Mouse (Mus musculus) olfactory bulb, adult 2 months (tissue): ENCODE measurements around the gene She. TPM values are rescaled to one million over a fixed set of nuclear protein-coding genes. Genes with fewer than 3 reads are reported as not detected.
"Not testable (repeated sequence)": the region's sequence is repeated elsewhere in the genome, so short reads cannot be mapped to it uniquely, and the experiment has no call there.

Source experiments
- H3K27ac ChIP-seq: fragments of 200-500 bp; 2 replicates; pipeline ENCODE4 v1.5.1; 2012; ENCODE audit warnings: low read depth, low read length; ENCODE audit not compliant: insufficient read depth
- H3K4me1 ChIP-seq: fragments of 200-500 bp; 2 replicates; pipeline ENCODE4 v1.6.1; 2012; ENCODE audit warnings: low read length; ENCODE audit not compliant: control insufficient read depth, insufficient read depth
- H3K4me3 ChIP-seq: fragments of 200-500 bp; 2 replicates; pipeline ENCODE4 v1.5.1; 2012; ENCODE audit warnings: mild to moderate bottlenecking, low read depth, low read length, moderate library complexity; ENCODE audit not compliant: insufficient read depth
- CTCF ChIP-seq: fragments of 200-500 bp; IDR thresholded peaks from 2 replicates; pipeline ENCODE4 v1.5.1; 2012; ENCODE audit warnings: low read depth, mild to moderate bottlenecking, low read length, moderate library complexity; ENCODE audit not compliant: insufficient read depth
- POLR2A ChIP-seq: fragments of 200-500 bp; IDR thresholded peaks from 2 replicates; pipeline ENCODE4 v1.6.1; 2012; ENCODE audit warnings: mild to moderate bottlenecking, low read depth, low read length, moderate library complexity; ENCODE audit not compliant: insufficient read depth
- WGBS: fragments of 180-500 bp; shearing (Covaris S2); methylation state at CpG from one replicate; pipeline ENCODE4 v1.1.7; 2018; 5-methylcytosine and 5-hydroxymethylcytosine counted together
- polyA plus RNA-seq: library from polyadenylated mRNA; stranded (reverse); fragments of >200 nt; gene quantifications from 2 replicates; pipeline ENCODE4 v1.2.4, GENCODE M21; 2012; ENCODE audit warnings: low replicate concordance; ENCODE audit not compliant: missing spikeins, insufficient read depth, insufficient read length

She gene
- polyA plus RNA-seq, 1 experiment, result not detected

DNA sequence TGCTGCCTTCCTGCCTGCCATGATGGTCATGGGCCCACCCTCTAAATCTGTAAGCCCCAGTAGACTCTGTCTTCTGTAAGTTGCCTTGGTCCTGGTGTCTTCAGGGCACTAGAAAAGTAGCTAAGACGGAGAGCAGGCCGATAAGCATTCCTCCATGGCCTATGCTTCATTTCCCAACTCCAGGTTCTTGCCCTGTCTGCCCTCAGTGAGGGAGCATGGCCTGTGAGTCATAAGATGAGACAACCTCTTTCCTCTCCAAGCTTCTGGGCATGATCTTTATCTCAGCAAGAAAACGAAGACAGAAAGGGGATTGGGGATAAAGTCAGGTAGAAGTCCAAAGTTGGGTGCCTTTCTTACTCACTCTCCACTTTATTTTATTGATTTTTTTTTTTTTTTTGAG lies 32.7 kb upstream of the She start:
- WGBS, result 91% methylated on average over 3 of the region's 3 CpGs
- H3K4me1 ChIP-seq, result no peaks in the 10 kb centered on the region
- H3K27ac ChIP-seq, result no peak overlapping the region
- H3K4me3 ChIP-seq, result no peak overlapping the region
- TF ChIP-seq POLR2A, result no peak
- TF ChIP-seq CTCF, result no peak

DNA sequence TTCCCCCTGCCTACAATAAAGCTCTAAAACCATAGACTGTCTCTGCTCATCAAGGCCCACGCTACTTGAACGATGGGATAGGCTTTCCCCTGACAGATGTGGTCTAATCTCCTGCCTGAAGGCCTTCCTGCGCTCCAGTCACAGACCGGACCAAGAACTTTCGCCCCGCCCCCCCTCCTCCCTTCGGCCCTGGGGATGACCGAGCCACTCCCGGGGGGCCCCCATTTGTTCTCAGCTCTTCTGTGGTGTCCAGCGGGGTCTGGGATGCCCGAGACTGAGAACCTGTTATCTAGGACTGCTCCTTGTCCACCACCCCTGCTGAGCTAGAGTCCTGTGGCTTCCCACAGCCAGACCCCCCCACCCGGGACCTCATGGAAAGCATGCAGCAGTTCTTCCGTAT lies 31.7 kb upstream of the She start:
- Histone ChIP-seq H3K4me3 (no peak overlapping the region), H3K4me1 (no peaks in the 10 kb centered on the region), H3K27ac (no peak overlapping the region)
- 20% methylated on average over 13 of the region's 13 CpGs for WGBS
- no peak for TF ChIP-seq CTCF
- TF ChIP-seq POLR2A, result no peak

DNA sequence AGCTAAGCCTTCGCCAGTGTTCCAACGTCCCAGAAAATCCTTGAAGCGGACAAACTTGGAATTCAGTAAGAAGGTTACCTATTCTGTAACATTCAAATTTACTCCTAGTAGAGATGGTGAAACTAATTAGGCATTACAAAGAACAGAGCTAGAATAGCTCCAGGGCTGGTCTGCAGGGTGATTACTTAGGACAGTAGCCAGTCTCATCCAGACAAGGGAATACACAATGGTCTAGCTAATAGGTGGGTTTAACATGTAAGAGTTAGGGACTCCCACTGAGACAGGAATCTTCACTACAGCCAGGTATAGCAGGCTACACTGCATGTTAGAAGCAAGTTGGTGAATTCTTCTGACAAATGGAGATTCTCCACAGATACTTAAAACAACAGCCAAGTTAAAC lies 31.1 kb upstream of the She start:
- WGBS, result 61% methylated on average over 3 of the region's 3 CpGs
- not testable (repeated sequence) for H3K4me3 ChIP-seq, H3K27ac ChIP-seq, H3K4me1 ChIP-seq

DNA sequence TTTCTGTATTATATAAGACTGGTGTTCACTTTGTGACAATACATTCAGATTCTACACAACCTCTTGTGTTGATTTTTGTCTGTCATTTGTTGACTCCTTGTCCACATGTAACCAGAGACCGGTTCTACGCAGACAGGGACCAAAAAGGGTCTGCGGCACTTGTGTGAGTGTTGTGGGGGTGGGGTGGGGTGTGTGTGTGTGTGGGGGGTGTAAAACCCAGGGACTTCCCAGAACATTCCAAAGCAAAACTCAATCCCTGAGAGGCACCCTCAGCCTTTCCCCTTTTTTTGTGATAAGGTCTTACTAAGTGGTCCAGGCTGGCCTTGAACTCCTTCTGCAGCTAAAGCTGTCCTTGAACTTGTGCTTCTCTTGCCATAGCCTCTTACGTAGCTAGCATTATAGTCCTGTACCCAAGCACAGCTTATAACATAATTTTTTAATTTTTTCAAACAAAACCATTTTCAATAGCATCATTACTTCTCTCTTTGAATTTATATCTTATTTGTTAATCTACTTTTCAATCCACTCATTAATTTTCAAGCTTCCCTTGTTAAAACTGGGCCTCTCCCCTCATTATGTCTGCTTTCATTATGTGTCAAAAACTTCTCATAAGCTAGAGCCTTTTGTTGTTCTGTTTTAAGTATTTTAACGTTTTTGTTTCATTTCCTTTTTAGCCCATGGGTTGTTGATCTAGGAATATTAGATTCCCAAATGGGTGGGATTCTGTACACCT lies 30.2 kb upstream of the She start:
- Histone ChIP-seq H3K4me1 (no peaks in the 10 kb centered on the region), H3K4me3 (no peak overlapping the region), H3K27ac (no peak overlapping the region)
- WGBS, result 79% methylated on average over 5 of the region's 5 CpGs
- TF ChIP-seq POLR2A, result no peak

DNA sequence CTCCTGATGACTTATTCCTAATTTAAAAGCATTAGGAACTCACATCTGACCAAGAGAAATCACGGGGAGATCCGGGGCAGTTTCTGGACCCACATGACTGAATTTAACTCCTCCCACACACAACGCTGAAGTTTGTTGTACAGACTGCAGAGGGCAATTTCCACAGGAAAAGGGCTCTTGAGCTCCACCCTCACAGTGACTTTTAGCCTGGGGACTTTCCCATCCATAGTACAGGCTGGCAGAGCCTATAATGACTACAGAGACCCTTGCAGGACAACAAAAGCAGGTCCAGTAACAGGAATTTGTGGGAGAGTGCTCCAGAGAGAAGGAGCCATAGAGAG lies 29.7 kb upstream of the She start:
- no peaks in the 10 kb centered on the region for H3K4me1 ChIP-seq
- H3K4me3 ChIP-seq, result no peak overlapping the region
- H3K27ac ChIP-seq, result no peak overlapping the region
- TF ChIP-seq POLR2A (no peak), CTCF (no peak)
- WGBS, result 26% methylated on average over 3 of the region's 3 CpGs

DNA sequence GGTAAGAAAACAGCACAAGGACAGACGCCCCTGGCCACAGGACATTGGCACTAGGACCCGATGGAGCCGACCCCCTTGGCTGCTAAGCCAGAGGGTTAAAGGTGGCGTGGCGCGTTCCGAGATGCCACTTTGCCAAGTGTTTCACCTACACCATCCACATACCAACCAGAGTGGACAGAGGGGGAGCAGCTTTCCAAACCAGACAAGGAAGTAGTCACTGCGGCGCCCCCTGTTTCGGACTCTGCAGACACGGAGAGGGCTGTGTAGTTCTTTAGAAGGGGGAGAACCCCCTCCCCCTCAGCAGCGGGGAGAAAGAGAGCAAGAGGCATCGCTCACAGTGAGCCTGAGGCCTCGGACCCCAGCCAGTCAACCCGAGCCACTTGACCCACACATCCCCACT lies 28.3 kb upstream of the She start:
- Histone ChIP-seq H3K4me3 (no peak overlapping the region), H3K27ac (no peak overlapping the region), H3K4me1 (no peaks in the 10 kb centered on the region)
- no peak for TF ChIP-seq CTCF
- no peak for TF ChIP-seq POLR2A
- 69% methylated on average over 15 of the region's 15 CpGs for WGBS

DNA sequence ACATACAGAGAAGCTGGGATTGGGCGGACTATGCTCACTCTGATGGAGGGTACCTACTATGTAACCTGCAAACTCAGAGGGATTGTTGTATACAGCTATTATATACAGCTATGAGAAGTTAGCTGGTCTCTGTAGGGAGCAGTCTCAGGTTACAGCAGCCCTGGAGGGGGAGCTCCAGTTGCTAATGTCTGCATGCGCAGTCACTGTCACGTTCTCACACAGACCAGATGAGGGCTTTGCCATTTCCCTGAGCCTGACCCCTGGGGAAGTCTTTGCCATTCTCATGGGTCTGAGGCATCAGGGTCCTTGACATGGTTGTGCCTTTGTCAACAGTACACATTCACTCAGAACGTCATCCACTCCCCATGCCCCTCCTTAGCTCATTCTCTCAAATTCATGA lies 26.0 kb upstream of the She start:
- Histone ChIP-seq H3K4me1 (no peaks in the 10 kb centered on the region), H3K27ac (no peak overlapping the region), H3K4me3 (no peak overlapping the region)
- 72% methylated on average over 4 of the region's 4 CpGs for WGBS
- TF ChIP-seq CTCF (no peak), POLR2A (no peak)

DNA sequence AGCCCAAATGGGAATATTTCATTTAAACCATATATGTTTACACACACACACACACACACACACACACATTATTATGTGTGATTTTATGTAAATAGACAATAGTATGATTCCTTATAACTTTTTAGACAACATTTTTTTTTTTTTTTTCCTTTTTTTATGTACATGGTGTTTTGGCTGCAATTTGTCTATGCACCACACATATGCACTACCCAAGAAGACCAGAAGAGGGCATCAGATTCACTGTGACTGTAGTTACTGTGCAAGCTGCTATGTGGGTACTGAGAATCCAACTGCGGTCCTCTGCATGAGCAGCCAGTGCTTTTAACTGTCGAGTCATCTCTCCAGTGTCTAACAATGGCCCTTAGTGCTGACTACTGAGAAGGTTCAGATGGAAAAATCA lies 24.4 kb upstream of the She start:
- 91% methylated on average over 2 of the region's 2 CpGs for WGBS
- TF ChIP-seq POLR2A, result no peak
- TF ChIP-seq CTCF, result no peak
- Histone ChIP-seq H3K4me3 (no peak overlapping the region), H3K4me1 (no peaks in the 10 kb centered on the region), H3K27ac (no peak overlapping the region)

DNA sequence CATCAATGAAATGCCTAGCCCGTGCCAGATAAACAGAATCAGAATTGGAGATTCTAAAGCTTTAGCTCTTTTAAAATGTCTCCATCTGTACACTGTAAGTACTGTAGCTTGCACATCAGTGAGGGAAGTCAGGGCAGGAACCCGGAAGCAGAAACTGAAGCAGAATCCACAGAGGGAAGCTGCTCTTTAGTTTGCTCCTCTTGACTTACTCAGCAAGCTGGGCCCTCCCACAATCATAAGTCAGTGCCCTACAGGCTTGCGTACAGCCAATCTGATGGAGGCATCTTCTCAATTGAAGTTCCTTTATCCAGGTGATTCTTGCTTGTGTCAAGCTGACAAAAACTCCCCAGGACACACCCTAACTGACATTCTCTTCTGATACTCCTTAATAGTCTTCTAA lies 24.0 kb upstream of the She start:
- no peak overlapping the region for H3K4me3 ChIP-seq
- TF ChIP-seq POLR2A (no peak), CTCF (no peak)
- H3K27ac ChIP-seq, result no peak overlapping the region
- WGBS, result 92% methylated on average over 3 of the region's 3 CpGs
- no peaks in the 10 kb centered on the region for H3K4me1 ChIP-seq

DNA sequence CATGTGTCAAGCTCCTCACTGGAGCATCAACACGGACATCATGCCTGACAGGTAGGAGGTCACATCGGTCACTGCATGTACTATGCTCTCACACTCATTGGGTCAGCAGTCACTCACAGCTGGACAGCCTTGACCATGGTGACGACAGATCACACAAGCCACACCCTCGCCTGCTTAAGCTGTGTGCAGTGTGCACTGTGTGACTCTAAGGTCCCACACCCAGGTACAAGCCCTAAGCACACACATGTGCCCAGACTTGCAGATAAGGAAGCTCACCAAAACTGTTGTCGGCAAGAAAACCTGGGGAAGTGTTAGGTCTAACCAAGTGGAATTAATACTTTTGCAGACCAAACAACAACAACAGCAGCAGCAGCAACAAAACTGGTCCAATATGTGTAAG lies 23.3 kb upstream of the She start:
- WGBS, result 82% methylated on average over 5 of the region's 5 CpGs
- Histone ChIP-seq H3K27ac (no peak overlapping the region), H3K4me1 (no peaks in the 10 kb centered on the region), H3K4me3 (no peak overlapping the region)
- TF ChIP-seq POLR2A, result no peak
- no peak for TF ChIP-seq CTCF
